Mouse (Mus musculus) myocyte (in vitro differentiated cells): ENCODE measurements around the gene Atpaf1.

Experiments used
- CEBPB ChIP-seq: IDR thresholded peaks from 2 replicates; pipeline ENCODE4 v1.6.1; 2011; ENCODE audit warnings: mild to moderate bottlenecking, moderate library complexity; ENCODE audit not compliant: poor library complexity, insufficient read depth, severe bottlenecking
- E2F4 ChIP-seq: IDR thresholded peaks from one replicate; pipeline ENCODE4 v1.6.1; 2011; ENCODE audit warnings: mild to moderate bottlenecking, control low read depth, moderate library complexity; ENCODE audit not compliant: insufficient read depth
- MAX ChIP-seq: IDR thresholded peaks from one replicate; pipeline ENCODE4 v1.6.1; 2011; ENCODE audit warnings: low read depth, mild to moderate bottlenecking, control low read depth
- MYOG ChIP-seq, 3 experiments: IDR thresholded peaks; one replicate each; pipeline ENCODE4 v1.6.1; 2011; ENCODE audit warnings: control low read depth in 2 of 3, low read depth in 2 of 3, mild to moderate bottlenecking in 2 of 3; ENCODE audit not compliant: insufficient read length in 2 of 3, control insufficient read depth in 1 of 3, insufficient read depth in 1 of 3
- POLR2A ChIP-seq: IDR thresholded peaks from one replicate; pipeline ENCODE4 v1.6.1; 2011; ENCODE audit warnings: low read depth, mild to moderate bottlenecking, control low read depth, moderate library complexity; ENCODE audit not compliant: insufficient read length
- POLR2AphosphoS2 ChIP-seq: IDR thresholded peaks from one replicate; pipeline ENCODE4 v1.6.1; 2011; ENCODE audit warnings: low read depth, control low read depth; ENCODE audit not compliant: insufficient read length
- REST ChIP-seq: IDR thresholded peaks from one replicate; pipeline ENCODE4 v1.6.1; 2011; ENCODE audit warnings: mild to moderate bottlenecking, control low read depth, moderate library complexity; ENCODE audit not compliant: insufficient read depth, insufficient read length
- TCF12 ChIP-seq: IDR thresholded peaks from one replicate; pipeline ENCODE4 v1.6.1; 2011; ENCODE audit warnings: mild to moderate bottlenecking, control low read depth; ENCODE audit not compliant: poor library complexity, insufficient read depth, severe bottlenecking
- TCF3 ChIP-seq: IDR thresholded peaks from one replicate; pipeline ENCODE4 v1.6.1; 2011; ENCODE audit warnings: low read depth, control low read depth; ENCODE audit not compliant: insufficient read length
- USF1 ChIP-seq: IDR thresholded peaks from one replicate; pipeline ENCODE4 v1.6.1; 2011; ENCODE audit warnings: low read depth, mild to moderate bottlenecking, control low read depth, moderate library complexity

- no peak for TF ChIP-seq POLR2AphosphoS2
- no peak for TF ChIP-seq CEBPB
- no peak for TF ChIP-seq POLR2A
- no peak for TF ChIP-seq TCF12
- TF ChIP-seq MYOG (IDR thresholded peaks at IDR 0.05; ENCODE audit: control insufficient read depth in 1 of 3, insufficient read depth in 1 of 3, insufficient read length in 2 of 3, low read depth in 2 of 3): no peak
- TF ChIP-seq USF1: no peak
- no peak for TF ChIP-seq E2F4
- no peak for TF ChIP-seq MAX
- TF ChIP-seq REST: no peak
- TF ChIP-seq TCF3: no peak
Measured at GRCm38 (mm10) chr4:115754851-115755250, 29.8 kb upstream of the Atpaf1 start.
